Mouse (Mus musculus) left cerebral cortex, postnatal 36 days (tissue): ENCODE measurements around the gene Hadha. TPM values are rescaled to one million over a fixed set of nuclear protein-coding genes. Genes with fewer than 3 reads are reported as not detected.
A peak's percentile ranks its signal among the peaks of the same experiment; 100 is the strongest.

ENCODE experiments used
- DNase-seq, 2 experiments: peaks; one replicate each; pipeline ENCODE4 v3.0.0; 2021 to 2022; ENCODE audit warnings: low spot score in 2 of 2, mixed read lengths in 1 of 2
- intact Hi-C: fragments of 180-260 bp; cut with DNase I; formaldehyde crosslinking; loops from one replicate; pipeline ENCODE4 v1.15.1; 2025
- total RNA-seq, 2 experiments: library from RNA; stranded (reverse); gene quantifications; 2 replicates each; pipeline ENCODE4 v1.2.3; 2021

Hadha gene
- total RNA-seq, 2 experiments from 2014 or later, result 63.4 to 66.5 TPM

DNA sequence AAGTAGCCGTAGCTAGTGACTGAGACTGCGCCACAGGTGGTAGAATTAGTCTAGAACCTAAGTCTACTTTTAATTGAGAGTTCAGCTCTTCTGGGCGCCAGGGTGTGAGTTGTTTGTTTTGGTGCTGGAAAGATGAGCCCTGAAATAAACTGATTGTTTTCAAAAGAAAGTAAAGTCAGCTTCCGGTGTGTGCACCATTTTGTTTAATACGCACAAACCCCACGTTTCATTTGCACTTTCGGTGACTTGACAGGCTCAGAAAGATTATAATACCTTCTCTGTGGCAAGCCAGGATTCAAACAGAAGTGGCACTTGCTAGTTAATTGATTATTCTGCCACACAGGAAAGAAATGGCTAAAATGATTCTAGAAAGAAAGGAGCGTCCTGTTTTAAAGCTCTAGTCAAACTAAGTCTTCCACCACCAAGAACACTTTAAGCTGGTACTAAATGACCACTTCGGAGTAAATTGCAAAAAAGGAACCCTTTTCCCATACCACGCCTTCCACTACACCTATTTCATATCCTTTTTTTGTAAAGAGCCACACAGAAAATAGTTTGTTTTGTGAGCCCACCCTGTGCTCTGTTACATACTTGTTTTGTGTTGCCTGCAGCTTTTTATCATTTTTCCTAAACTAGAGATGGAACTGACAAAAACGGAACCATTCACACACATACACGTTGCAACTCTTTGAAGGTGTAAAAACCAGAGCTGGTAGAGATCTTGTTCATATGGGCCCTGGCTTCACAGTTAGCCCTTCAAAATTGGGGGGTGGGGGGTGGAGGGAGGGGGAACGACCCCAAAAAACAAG is 1.1 kb upstream of the Hadha start:
- intact Hi-C loops, result no loop called here
- no peak for DNase-seq

GRCm38 (mm10) chr5:30155395-30155792 is 432 bp upstream of the Hadha start:
- intact Hi-C loops, result no loop called here

DNA sequence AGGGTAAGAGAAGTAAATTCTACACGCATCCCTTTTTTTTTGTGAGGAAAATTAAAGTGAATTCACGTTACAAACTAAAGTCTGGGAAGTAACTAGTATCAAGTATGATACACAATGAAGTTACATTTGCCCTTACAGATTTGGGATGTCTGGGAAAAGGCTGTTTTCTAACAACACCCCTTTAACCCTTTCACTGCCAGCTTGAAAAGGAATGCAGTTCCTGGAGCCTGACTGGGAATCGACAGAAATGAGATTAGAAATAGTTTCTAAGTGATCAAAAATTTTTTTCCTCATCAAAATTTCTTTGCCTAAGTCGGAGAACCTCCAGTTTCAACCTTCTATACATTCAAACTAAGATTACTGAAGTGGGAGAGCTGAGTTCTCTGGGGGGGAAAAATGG is 949 bp downstream of the Hadha start:
- no peak for DNase-seq
- intact Hi-C loops, result no loop called here

More at GRCm38 (mm10) chr5:30155395-30155792, 432 bp upstream of the Hadha start:
- no peak for DNase-seq

- intact Hi-C loops, result no loop called here
- DNase-seq, result no peak
These were observed 1.7 kb downstream of the Hadha start for GRCm38 (mm10) chr5:30153222-30153621.

DNA sequence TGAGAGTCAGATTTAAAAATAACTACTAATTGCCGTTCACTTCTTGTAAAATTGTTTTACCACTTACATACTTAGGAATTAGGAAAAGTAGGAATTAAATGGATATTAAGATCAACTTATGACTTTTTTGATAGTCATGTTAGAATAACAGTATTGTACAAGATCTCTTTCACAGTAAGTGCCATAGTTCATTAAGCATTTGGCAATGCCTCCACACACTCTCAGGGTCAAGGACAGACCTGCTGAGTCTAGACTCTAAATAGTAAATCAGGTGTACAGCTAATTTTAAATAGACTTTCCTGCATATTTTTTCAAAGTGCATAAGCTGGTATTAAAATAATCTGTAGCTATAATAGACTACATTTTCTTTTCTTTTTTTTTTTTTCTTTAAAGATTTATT is 2.5 kb downstream of the Hadha start:
- no peak for DNase-seq
- intact Hi-C loops, result no loop called here

DNA sequence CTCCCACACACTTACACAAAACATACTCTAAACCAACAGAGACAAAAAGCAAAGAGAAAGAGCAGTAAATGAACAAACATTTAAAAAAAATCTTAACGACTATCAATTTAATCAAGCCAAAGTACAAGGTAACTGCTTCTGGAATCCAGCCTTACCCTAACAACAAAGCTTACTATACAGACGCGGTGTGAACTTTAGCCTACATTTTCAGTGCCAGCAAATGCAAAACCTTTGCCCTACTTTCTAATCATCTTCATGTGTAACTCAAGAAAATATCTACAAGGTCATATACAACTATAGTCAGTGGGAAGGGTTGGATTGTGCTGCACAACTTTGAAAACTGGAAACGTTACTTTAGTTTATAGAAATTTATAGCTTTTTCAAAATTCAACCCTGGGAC is 3.0 kb downstream of the Hadha start:
- intact Hi-C loops, result no loop called here
- DNase-seq, result no peak

GRCm38 (mm10) chr5:30148133-30148920 is 6.6 kb downstream of the Hadha start:
- intact Hi-C loops, result no loop called here
- DNase-seq, result no peak

DNA sequence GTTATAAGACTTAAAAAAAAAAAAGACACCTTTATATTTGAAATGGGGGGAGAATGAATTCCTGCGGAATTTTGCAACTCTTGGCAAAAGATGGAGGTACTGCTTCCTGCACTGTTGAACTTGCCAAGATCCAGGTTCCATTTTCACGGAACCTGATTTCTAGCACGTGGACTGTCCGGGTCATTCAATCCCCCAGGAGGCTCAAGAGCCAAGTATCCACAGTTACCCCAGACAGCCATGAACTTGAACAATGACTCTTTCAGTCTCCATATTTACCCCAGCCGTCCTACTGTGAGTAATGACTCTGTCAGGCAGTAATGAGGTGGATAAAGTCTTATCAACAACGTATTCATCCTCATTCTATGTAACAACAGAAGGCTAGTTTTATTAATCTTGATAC is 8.4 kb downstream of the Hadha start:
- intact Hi-C loops, result no loop called here
- no peak for DNase-seq

DNA sequence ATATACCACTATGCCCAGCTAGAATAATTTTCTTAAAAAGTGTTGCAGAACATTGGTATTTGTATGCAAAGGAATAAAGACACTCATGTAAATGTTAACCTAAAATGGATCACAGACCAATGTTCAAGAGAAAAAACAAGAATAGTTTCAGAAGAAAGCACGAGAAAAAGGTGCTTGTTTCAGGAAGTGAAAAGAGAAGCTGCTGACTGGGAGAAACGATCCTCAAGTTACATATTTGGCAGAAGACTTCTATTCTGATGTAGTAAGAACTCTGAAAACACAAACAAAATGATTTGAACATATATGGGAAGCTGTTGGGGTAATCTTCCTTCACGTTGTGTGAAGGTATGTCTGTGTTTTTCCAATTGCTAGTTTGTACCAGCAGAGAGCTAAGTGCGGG is 16.8 kb downstream of the Hadha start:
- no peak for DNase-seq
- intact Hi-C loops, result no loop called here

DNA sequence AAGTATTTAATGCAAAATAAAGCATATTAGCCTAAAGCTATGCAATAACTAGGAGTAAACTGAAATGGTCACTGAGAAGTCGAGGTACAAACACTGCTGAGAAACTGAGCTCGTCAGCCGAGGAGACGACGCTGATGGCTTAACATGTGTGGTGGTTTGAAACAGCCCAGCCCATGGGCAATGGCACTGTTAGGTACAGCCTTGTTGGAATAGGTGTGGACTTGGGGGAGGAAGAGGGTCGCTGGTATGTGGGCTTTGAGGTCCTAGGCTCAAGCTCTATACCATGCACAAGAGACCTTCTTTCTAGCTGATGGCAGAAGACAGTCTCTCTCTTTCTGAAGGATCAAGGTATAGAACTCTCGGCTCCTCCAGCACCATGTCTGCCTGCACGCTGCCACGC is 17.7 kb downstream of the Hadha start:
- intact Hi-C loops, result no loop called here
- no peak for DNase-seq

DNA sequence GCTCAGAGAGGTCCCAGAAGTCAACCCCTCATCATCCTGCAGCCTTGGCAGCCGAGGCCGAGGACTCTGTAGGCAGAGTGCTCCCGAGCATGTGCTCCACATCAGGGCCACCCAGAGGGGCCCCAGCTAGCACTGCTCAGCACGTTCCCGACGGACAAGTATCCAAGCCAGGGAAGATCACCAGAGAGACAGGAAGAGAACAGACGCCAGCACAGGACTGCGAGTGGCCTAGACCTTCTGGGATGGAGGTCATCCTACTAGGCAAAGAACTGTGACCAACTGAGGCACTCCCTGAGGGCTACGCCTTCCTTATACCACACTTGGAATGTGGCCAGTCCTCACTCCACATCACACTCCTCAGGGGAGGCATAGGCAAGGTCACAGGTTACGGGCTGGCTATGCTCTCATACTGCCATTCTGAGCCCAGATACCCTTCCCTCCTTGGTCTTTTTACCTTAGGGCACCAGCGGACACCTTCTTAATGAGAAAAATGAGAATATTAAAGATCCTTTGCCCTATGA is 19.2 kb downstream of the Hadha start:
- DNase-seq, result no peak
- intact Hi-C loops, result no loop called here

GRCm38 (mm10) chr5:30132173-30132572 is 22.8 kb downstream of the Hadha start:
- intact Hi-C loops, result no loop called here
- DNase-seq, result no peak

DNA sequence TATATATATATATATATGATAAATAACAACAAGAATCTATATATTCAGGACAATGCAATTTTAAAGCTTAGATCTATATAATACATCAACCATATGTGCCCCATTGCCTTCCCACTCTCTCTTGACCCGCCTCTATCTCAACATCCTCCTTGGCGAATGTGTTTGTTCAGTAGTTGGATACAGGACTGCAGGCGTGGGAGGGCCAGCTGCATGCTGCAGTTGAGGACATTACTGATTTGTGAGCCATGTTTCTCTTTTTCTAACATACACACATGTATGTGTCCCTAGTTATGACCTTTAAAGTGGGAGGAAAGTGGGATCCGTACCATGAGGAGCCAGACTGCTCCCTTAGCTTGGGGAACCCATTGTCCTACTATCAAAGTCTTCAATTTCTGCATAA is 23.7 kb downstream of the Hadha start:
- DNase-seq, result no peak
- intact Hi-C loops, result no loop called here

DNA sequence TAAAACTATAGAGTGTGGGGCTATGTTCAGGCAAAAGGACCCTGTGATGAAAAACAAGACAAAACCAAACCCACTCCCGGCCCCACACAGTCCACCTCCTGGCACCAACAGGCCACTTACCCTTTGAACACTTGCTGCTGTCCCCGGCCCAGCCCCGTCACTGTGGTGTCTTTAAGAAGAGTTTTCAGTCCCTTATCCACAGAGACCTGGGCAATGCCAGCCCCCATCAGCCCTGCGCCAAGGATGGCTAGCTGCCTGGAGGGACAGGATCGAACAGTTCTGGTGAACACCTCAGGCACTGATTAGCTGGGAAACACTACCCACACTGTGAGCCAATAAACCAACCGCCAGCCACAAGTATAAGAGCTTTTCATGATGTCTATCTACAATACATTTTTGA is 26.3 kb downstream of the Hadha start:
- intact Hi-C loops, result no loop called here
- DNase-seq, result no peak

- intact Hi-C loops, result no loop called here
- DNase-seq, result peak in 1 of 2 experiments; percentile 20
These were observed 26.9 kb downstream of the Hadha start for GRCm38 (mm10) chr5:30127921-30128597.

- intact Hi-C loops, result no loop called here
- DNase-seq, result no peak
These were observed 28.2 kb downstream of the Hadha start for GRCm38 (mm10) chr5:30126756-30127155.

- intact Hi-C loops, result no loop called here
- DNase-seq, result no peak
These were observed 29.4 kb downstream of the Hadha start for GRCm38 (mm10) chr5:30125587-30125986.

DNA sequence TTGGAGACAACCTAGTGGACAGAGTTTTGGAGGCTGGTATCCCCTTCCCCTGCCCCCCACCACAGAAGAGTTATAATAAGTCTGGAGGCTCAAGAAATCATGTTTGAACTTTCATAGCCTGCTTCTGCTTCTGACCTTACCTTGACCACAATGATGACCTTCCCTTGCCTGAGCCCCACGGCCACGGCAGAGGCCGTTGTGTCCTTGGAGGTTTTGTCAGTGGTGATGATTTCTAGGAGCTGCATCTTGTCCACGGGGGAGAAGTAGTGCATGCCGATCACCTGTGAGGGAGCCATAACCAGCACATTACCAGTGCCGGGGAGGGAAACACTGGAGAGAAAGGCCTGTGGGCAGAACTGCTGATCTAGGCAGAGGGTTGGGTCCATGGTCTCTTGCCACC is 32.5 kb downstream of the Hadha start:
- DNase-seq, result no peak
- intact Hi-C loops, result no loop called here

DNA sequence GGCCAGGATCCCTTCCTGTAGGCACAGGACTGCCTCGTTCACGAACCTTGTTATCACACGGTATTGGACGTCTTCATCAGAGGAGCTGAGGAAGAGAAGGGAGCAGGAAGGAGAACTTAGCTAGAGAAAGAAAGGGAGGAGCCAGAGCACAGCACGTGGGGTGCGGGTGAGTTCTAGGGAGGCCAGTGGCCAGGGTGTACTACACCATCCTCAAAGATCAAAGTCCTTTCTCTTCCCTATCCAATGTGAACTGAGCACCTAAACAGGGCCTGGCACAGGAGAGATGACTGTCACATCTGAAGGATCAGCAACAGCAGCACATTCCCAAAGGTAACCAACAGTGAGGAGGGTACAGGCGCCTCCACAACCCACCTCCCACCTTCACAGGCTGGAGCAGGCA is 34.9 kb downstream of the Hadha start:
- intact Hi-C loops, result no loop called here
- no peak for DNase-seq

GRCm38 (mm10) chr5:30119163-30119562 is 35.8 kb downstream of the Hadha start:
- intact Hi-C loops, result loop anchor here (10.0 kb wide), 1 partner anchor 294 kb away; no protein-coding TSS in a partner anchor

More at GRCm38 (mm10) chr5:30119163-30119562, 35.8 kb downstream of the Hadha start:
- no peak for DNase-seq
